Mouse (Mus musculus): ENCODE results near the gene Hoxd13. TPM values are rescaled to one million over a fixed set of nuclear protein-coding genes. Genes with fewer than 3 reads are reported as not detected.

The Hoxd13 gene
- total and polyA plus RNA-seq, 2 experiments from 2014 or later, result not detected

GRCm38 (mm10) chr2:74680561-74681398, 12.7 kb downstream of the Hoxd13 start:
- Histone ChIP-seq H3K9me3 (ENCODE audit: low read length) (no peaks in the 10 kb centered on the region), H3K4me3 (ENCODE audit: low read depth, low read length) (no peak overlapping the region), H3K4me1 (ENCODE audit: insufficient read depth, low read length) (no peaks in the 10 kb centered on the region), H3K27ac (ENCODE audit: low read depth, low read length) (no peak overlapping the region), H3K36me3 (ENCODE audit: insufficient read depth, low read length) (no peaks in the 10 kb centered on the region), H3K4me2 (ENCODE audit: low read depth, low read length, poor library complexity, severe bottlenecking) (no peak overlapping the region), H3K9ac (replicated peaks; ENCODE audit: low read length, poor library complexity, severe bottlenecking) (no peak overlapping the region), H3K27me3 (ENCODE audit: insufficient read depth, low read length) (peaks cover 99% of the 10 kb centered on the region)
- ATAC-seq (ENCODE audit: low FRiP score) (no peak), DNase-seq (ENCODE audit: low spot score) (no peak)
- WGBS, result 1% methylated on average over 21 of the region's 21 CpGs
- TF ChIP-seq CTCF (IDR thresholded peaks at IDR 0.05), result no peak

- peak overlapping the region; percentile 2; the same call in 1 of the 2 replicates for H3K4me2 ChIP-seq (ENCODE audit: low read depth, low read length, poor library complexity, severe bottlenecking)
- peak overlapping the region; percentile 3; the same call in 1 of the 2 replicates for H3K4me3 ChIP-seq (ENCODE audit: low read depth, low read length)
- ATAC-seq (ENCODE audit: low FRiP score) (no peak), DNase-seq (ENCODE audit: low spot score) (no peak)
- no peak overlapping the region for H3K9ac ChIP-seq (replicated peaks; ENCODE audit: low read length, poor library complexity, severe bottlenecking)
- no peaks in the 10 kb centered on the region for H3K4me1 ChIP-seq (ENCODE audit: insufficient read depth, low read length)
- under 1% methylated on average over 74 of the region's 78 CpGs for WGBS
- H3K27ac ChIP-seq (ENCODE audit: low read depth, low read length), result no peak overlapping the region
- TF ChIP-seq CTCF (IDR thresholded peaks at IDR 0.05), result no peak
- H3K9me3 ChIP-seq (ENCODE audit: low read length), result no peaks in the 10 kb centered on the region
- peaks cover 98% of the 10 kb centered on the region for H3K27me3 ChIP-seq (ENCODE audit: insufficient read depth, low read length)
- H3K36me3 ChIP-seq (ENCODE audit: insufficient read depth, low read length), result no peaks in the 10 kb centered on the region
Observed at GRCm38 (mm10) chr2:74681594-74682531, 13.8 kb downstream of the Hoxd13 start.

GRCm38 (mm10) chr2:74682796-74683195, 14.7 kb downstream of the Hoxd13 start:
- peak overlapping the region; percentile 3; the same call in 1 of the 2 replicates for H3K4me3 ChIP-seq (ENCODE audit: low read depth, low read length)
- no peaks in the 10 kb centered on the region for H3K9me3 ChIP-seq (ENCODE audit: low read length)
- peaks cover 98% of the 10 kb centered on the region for H3K27me3 ChIP-seq (ENCODE audit: insufficient read depth, low read length)
- H3K4me1 ChIP-seq (ENCODE audit: insufficient read depth, low read length), result no peaks in the 10 kb centered on the region
- no peak overlapping the region for H3K9ac ChIP-seq (replicated peaks; ENCODE audit: low read length, poor library complexity, severe bottlenecking)
- H3K27ac ChIP-seq (ENCODE audit: low read depth, low read length), result no peak overlapping the region
- no peak for ATAC-seq (ENCODE audit: low FRiP score)
- TF ChIP-seq CTCF (IDR thresholded peaks at IDR 0.05), result no peak
- H3K36me3 ChIP-seq (ENCODE audit: insufficient read depth, low read length), result no peaks in the 10 kb centered on the region
- H3K4me2 ChIP-seq (ENCODE audit: low read depth, low read length, poor library complexity, severe bottlenecking), result peak overlapping the region; percentile 2; the same call in 1 of the 2 replicates
- DNase-seq (ENCODE audit: low spot score), result no peak
- 1% methylated on average over 26 of the region's 51 CpGs for WGBS

- no peak for DNase-seq (ENCODE audit: low spot score)
- H3K4me1 ChIP-seq (ENCODE audit: insufficient read depth, low read length), result no peaks in the 10 kb centered on the region
- ATAC-seq (ENCODE audit: low FRiP score), result no peak
- no peak overlapping the region for H3K9ac ChIP-seq (replicated peaks; ENCODE audit: low read length, poor library complexity, severe bottlenecking)
- 2% methylated on average over 18 of the region's 18 CpGs for WGBS
- no peak overlapping the region for H3K4me2 ChIP-seq (ENCODE audit: low read depth, low read length, poor library complexity, severe bottlenecking)
- no peak for TF ChIP-seq CTCF (IDR thresholded peaks at IDR 0.05)
- H3K36me3 ChIP-seq (ENCODE audit: insufficient read depth, low read length), result no peaks in the 10 kb centered on the region
- H3K27ac ChIP-seq (ENCODE audit: low read depth, low read length), result no peak overlapping the region
- H3K4me3 ChIP-seq (ENCODE audit: low read depth, low read length), result no peak overlapping the region
- no peaks in the 10 kb centered on the region for H3K9me3 ChIP-seq (ENCODE audit: low read length)
- peaks cover 98% of the 10 kb centered on the region for H3K27me3 ChIP-seq (ENCODE audit: insufficient read depth, low read length)
Observed at GRCm38 (mm10) chr2:74683471-74683951, 15.4 kb downstream of the Hoxd13 start.

GRCm38 (mm10) chr2:74684106-74684505, 16.0 kb downstream of the Hoxd13 start:
- DNase-seq (ENCODE audit: low spot score) (no peak), ATAC-seq (ENCODE audit: low FRiP score) (no peak)
- no peaks in the 10 kb centered on the region for H3K36me3 ChIP-seq (ENCODE audit: insufficient read depth, low read length)
- peaks cover 98% of the 10 kb centered on the region for H3K27me3 ChIP-seq (ENCODE audit: insufficient read depth, low read length)
- no peak overlapping the region for H3K4me2 ChIP-seq (ENCODE audit: low read depth, low read length, poor library complexity, severe bottlenecking)
- no peak overlapping the region for H3K9ac ChIP-seq (replicated peaks; ENCODE audit: low read length, poor library complexity, severe bottlenecking)
- no peaks in the 10 kb centered on the region for H3K9me3 ChIP-seq (ENCODE audit: low read length)
- no peak for TF ChIP-seq CTCF (IDR thresholded peaks at IDR 0.05)
- no peak overlapping the region for H3K27ac ChIP-seq (ENCODE audit: low read depth, low read length)
- 1% methylated on average over 12 of the region's 12 CpGs for WGBS
- no peaks in the 10 kb centered on the region for H3K4me1 ChIP-seq (ENCODE audit: insufficient read depth, low read length)
- no peak overlapping the region for H3K4me3 ChIP-seq (ENCODE audit: low read depth, low read length)
